Mouse (Mus musculus): ENCODE measurements around the gene Gm6509.
"Not testable (repeated sequence)": the region's sequence is repeated elsewhere in the genome, so short reads cannot be mapped to it uniquely, and the experiment has no call there.

Gm6509 gene

DNA sequence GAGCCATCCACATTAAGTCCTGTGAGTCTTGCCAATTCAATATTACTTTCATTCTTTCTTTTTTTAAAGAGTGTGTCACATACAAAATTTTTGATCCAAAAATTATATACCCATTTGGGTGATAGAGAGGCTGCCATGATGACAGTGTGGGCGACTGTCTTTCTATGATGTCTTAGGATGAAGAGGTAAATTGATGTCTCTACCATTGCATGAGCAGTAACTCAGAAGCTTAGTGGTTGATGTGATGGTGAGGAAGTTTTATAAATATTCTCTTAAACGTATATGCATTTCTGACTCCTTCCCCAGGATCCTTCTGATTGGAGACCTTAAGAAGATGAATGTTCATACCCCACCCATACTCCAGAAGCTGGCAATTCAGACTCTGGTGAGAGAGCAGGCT, at the start of gene Gm6509:
Gene Gm6509 (plus strand): TSS at position 301 of the 400 bp plus-strand sequence.
- DNase-seq (ENCODE audit: low read depth, low spot score): not testable (repeated sequence)

- not testable (repeated sequence) for DNase-seq (ENCODE audit: low read depth, low spot score)
Observed at GRCm38 (mm10) chr5:94616242-94616641, 7.5 kb upstream of the Gm6509 start, which contains the start of gene Gm3147. Gene Gm3147, minus strand, starts transcription at chr5:94616342.

DNA sequence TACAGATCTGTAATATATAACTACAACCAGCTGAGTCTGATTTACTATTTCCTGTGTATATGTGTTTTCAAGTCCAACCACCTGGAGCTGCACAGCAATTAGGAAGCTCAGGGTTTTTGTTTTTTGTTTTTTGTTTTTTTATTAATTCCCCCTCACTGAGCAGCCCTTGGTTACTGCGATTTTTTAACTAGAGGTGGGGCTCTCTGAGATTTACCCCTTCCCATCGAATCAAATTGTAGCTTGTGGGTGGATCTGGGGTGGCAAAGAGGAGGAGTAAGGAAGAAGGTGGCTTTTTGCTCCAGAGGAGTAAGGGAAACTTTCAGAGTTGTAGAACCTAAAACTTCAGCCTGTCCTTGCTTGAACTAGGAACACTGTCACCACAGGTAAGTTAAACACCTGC, 24.3 kb downstream of the Gm6509 start, which contains the start of gene Gm6205:
Gene Gm6205 (plus strand): TSS at position 301 of the 400 bp plus-strand sequence.
- not testable (repeated sequence) for DNase-seq (ENCODE audit: low read depth, low spot score)

Data from A20 (cell line).